Mouse (Mus musculus): ENCODE results near the gene Traf3.

GRCm38 (mm10) chr12:111149495-111150235 lies 16.5 kb upstream of the Traf3 start:
- TF ChIP-seq EP300 (optimal IDR thresholded peaks at IDR 0.05) (no peak), CTCF (IDR thresholded peaks at IDR 0.05; ENCODE audit: low read depth) (no peak)

All from stomach, postnatal 0 days (tissue).